Mouse (Mus musculus): ENCODE results near the gene Vmn2r8. TPM values are rescaled to one million over a fixed set of nuclear protein-coding genes. Genes with fewer than 3 reads are reported as not detected.
"Not testable (repeated sequence)": the region's sequence is repeated elsewhere in the genome, so short reads cannot be mapped to it uniquely, and the experiment has no call there.

Vmn2r8 gene
- polyA plus RNA-seq, 1 experiment: not detected

DNA sequence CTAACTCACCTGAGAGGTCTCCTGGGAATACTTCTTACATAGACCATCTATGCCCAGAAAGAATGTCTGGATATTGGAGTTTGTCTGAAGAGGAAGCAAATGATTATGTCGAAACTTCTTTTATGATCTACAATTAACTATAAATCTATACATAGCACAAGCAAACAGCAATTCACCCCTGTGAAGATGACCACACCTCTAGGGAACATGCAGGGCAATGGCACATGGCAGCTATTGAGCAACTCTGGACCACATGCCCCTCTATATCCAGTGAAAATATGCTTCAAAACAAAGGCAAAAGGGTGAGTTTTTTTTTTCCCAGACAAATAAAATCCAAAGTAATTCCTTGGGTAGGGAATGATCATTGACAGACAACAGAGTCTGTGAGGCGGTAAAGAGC, 48.6 kb downstream of the Vmn2r8 start:
- Histone ChIP-seq H3K27ac (ENCODE audit: control insufficient read depth, insufficient read depth, low read depth, low read length, poor library complexity) (no peak overlapping the region), H3K4me3 (replicated peaks; ENCODE audit: control insufficient read depth, low read depth, low read length) (no peak overlapping the region), H3K4me1 (ENCODE audit: control insufficient read depth, insufficient read depth, low read length) (no peaks in the 10 kb centered on the region)
- TF ChIP-seq POLR2A (IDR thresholded peaks at IDR 0.05; ENCODE audit: borderline replicate concordance, control insufficient read depth, low read depth, low read length): no peak
- TF ChIP-seq CTCF (IDR thresholded peaks at IDR 0.05; ENCODE audit: control insufficient read depth, insufficient read depth, low read length): no peak
- 70% methylated on average over 2 of the region's 2 CpGs for WGBS

- H3K4me1 ChIP-seq (ENCODE audit: control insufficient read depth, insufficient read depth, low read length): no peaks in the 10 kb centered on the region
- whole genome bisulfite sequencing: 68% methylated on average over 3 of the region's 3 CpGs
- H3K27ac ChIP-seq (ENCODE audit: control insufficient read depth, insufficient read depth, low read depth, low read length, poor library complexity): no peak overlapping the region
- TF ChIP-seq CTCF (IDR thresholded peaks at IDR 0.05; ENCODE audit: control insufficient read depth, insufficient read depth, low read length) (no peak), POLR2A (IDR thresholded peaks at IDR 0.05; ENCODE audit: borderline replicate concordance, control insufficient read depth, low read depth, low read length) (no peak)
- H3K4me3 ChIP-seq (replicated peaks; ENCODE audit: control insufficient read depth, low read depth, low read length): no peak overlapping the region
Measured at GRCm38 (mm10) chr5:108758396-108758795, 50.3 kb downstream of the Vmn2r8 start.

DNA sequence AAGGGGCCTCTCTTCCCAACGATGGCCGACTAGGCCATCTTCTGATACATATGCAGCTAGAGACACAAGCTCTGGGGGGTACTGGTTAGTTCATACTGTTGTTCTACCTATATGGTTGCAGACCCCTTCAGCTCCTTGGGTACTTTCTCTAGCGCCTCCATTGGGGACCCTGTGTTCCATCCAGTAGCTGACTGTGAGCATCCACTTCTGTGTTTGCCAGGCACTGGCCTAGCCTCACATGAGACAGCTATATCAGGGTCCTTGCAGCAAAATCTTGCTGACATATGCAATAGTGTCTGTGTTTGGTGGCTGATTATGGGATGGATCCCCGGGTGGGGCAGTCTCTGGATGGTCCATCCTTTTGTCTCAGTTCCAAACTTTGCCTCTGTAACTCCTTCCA, 57.4 kb downstream of the Vmn2r8 start:
- not testable (repeated sequence) for H3K4me3 ChIP-seq (replicated peaks; ENCODE audit: control insufficient read depth, low read depth, low read length); H3K27ac ChIP-seq (ENCODE audit: control insufficient read depth, insufficient read depth, low read depth, low read length, poor library complexity); H3K4me1 ChIP-seq (ENCODE audit: control insufficient read depth, insufficient read depth, low read length)
- 76% methylated on average over 4 of the region's 4 CpGs for WGBS

- TF ChIP-seq CTCF (IDR thresholded peaks at IDR 0.05; ENCODE audit: control insufficient read depth, insufficient read depth, low read length) (no peak), POLR2A (IDR thresholded peaks at IDR 0.05; ENCODE audit: borderline replicate concordance, control insufficient read depth, low read depth, low read length) (no peak)
- H3K4me3 ChIP-seq (replicated peaks; ENCODE audit: control insufficient read depth, low read depth, low read length): no peak overlapping the region
- no peaks in the 10 kb centered on the region for H3K4me1 ChIP-seq (ENCODE audit: control insufficient read depth, insufficient read depth, low read length)
- WGBS: 70% methylated on average over 5 of the region's 5 CpGs
- no peak overlapping the region for H3K27ac ChIP-seq (ENCODE audit: control insufficient read depth, insufficient read depth, low read depth, low read length, poor library complexity)
Measured at GRCm38 (mm10) chr5:108750328-108751210, 58.1 kb downstream of the Vmn2r8 start.

DNA sequence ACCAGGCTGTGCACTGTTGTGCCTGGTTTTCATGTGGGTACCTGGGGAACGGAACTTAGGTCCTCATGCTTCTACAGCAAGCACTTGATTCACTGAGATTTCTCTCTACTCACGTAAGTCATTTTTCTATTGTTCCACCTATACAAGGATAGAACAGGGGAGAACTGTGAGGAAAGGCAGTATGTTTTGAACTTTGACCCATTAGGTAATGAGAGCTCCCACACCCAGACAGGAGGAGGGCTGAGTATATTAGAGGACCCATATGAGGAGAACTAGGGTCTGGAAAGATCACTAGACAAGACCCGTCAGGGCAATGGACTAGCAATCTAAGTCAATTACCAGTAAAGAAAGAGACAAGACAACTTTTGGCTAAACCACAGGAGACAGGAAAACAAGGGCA, 64.0 kb downstream of the Vmn2r8 start:
- WGBS: 80% methylated on average over 3 of the region's 3 CpGs
- no peak for TF ChIP-seq CTCF (IDR thresholded peaks at IDR 0.05; ENCODE audit: control insufficient read depth, insufficient read depth, low read length)
- no peak for TF ChIP-seq POLR2A (IDR thresholded peaks at IDR 0.05; ENCODE audit: borderline replicate concordance, control insufficient read depth, low read depth, low read length)
- Histone ChIP-seq H3K4me3 (replicated peaks; ENCODE audit: control insufficient read depth, low read depth, low read length) (no peak overlapping the region), H3K27ac (ENCODE audit: control insufficient read depth, insufficient read depth, low read depth, low read length, poor library complexity) (no peak overlapping the region), H3K4me1 (ENCODE audit: control insufficient read depth, insufficient read depth, low read length) (no peaks in the 10 kb centered on the region)

DNA sequence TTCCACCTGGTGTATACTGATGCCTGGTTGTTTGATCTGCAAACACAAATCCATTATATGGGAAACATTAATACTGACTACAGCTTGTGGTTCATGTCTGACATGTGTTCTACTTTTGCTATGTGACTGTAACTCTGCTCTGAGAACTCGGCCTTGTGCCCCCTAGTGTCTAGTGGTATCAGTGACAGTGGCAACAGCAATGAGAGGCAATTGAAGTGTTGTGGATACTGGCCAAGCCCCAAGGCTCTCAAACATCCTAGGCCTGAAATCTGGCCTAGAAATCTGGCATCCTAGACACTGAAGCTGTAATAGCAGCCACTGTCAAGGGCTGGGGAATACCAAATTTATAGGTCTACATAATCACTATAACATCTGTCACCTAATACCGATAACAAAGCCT, 64.8 kb downstream of the Vmn2r8 start:
- Histone ChIP-seq H3K27ac (ENCODE audit: control insufficient read depth, insufficient read depth, low read depth, low read length, poor library complexity) (no peak overlapping the region), H3K4me1 (ENCODE audit: control insufficient read depth, insufficient read depth, low read length) (no peaks in the 10 kb centered on the region), H3K4me3 (replicated peaks; ENCODE audit: control insufficient read depth, low read depth, low read length) (no peak overlapping the region)
- TF ChIP-seq CTCF (IDR thresholded peaks at IDR 0.05; ENCODE audit: control insufficient read depth, insufficient read depth, low read length) (no peak), POLR2A (IDR thresholded peaks at IDR 0.05; ENCODE audit: borderline replicate concordance, control insufficient read depth, low read depth, low read length) (no peak)
- 59% methylated on average over 2 of the region's 2 CpGs for WGBS

DNA sequence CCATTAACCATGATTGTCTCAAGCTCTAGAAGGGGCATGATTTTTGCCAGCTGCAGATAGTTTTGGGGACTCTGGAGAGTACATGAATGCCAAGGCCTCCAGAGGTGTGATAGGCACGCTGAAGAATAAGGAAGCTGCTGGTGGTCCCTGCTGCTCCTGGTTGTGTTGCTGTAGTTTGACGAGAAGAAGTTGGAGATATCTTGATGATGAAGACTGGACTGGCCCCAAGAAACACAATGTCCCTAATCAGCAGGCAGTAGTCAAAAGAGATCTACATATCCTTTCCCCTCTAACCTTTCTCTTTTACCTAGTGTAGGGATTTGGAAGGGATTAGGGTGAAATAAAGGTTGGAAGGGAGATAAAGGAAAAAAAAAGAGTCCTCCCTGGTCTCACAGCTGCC, 66.1 kb downstream of the Vmn2r8 start:
- no peak overlapping the region for H3K4me3 ChIP-seq (replicated peaks; ENCODE audit: control insufficient read depth, low read depth, low read length)
- TF ChIP-seq CTCF (IDR thresholded peaks at IDR 0.05; ENCODE audit: control insufficient read depth, insufficient read depth, low read length) (no peak), POLR2A (IDR thresholded peaks at IDR 0.05; ENCODE audit: borderline replicate concordance, control insufficient read depth, low read depth, low read length) (no peak)
- no peaks in the 10 kb centered on the region for H3K4me1 ChIP-seq (ENCODE audit: control insufficient read depth, insufficient read depth, low read length)
- 56% methylated on average over 2 of the region's 2 CpGs for WGBS
- no peak overlapping the region for H3K27ac ChIP-seq (ENCODE audit: control insufficient read depth, insufficient read depth, low read depth, low read length, poor library complexity)

- TF ChIP-seq CTCF (IDR thresholded peaks at IDR 0.05; ENCODE audit: control insufficient read depth, insufficient read depth, low read length) (no peak), POLR2A (IDR thresholded peaks at IDR 0.05; ENCODE audit: borderline replicate concordance, control insufficient read depth, low read depth, low read length) (no peak)
- no peaks in the 10 kb centered on the region for H3K4me1 ChIP-seq (ENCODE audit: control insufficient read depth, insufficient read depth, low read length)
- WGBS: 60% methylated on average over 2 of the region's 2 CpGs
- H3K4me3 ChIP-seq (replicated peaks; ENCODE audit: control insufficient read depth, low read depth, low read length): no peak overlapping the region
- no peak overlapping the region for H3K27ac ChIP-seq (ENCODE audit: control insufficient read depth, insufficient read depth, low read depth, low read length, poor library complexity)
Measured at GRCm38 (mm10) chr5:108741844-108742243, 66.8 kb downstream of the Vmn2r8 start.

Other genes with a start within 250 kb of the Vmn2r8 start
- 36.4 and 52.3 TPM in 2 replicates for gene Gak, start 179.1 kb downstream of the Vmn2r8 start, polyA plus RNA-seq (2011; ENCODE audit: insufficient read depth, insufficient read length, low replicate concordance, missing spikeins)
- 2.7 and 7.2 TPM in 2 replicates for gene Tmem175, start 179.1 kb downstream of the Vmn2r8 start, polyA plus RNA-seq (2011; ENCODE audit: insufficient read depth, insufficient read length, low replicate concordance, missing spikeins)
- 4.4 and 12.4 TPM in 2 replicates for gene Idua, start 148.5 kb downstream of the Vmn2r8 start, polyA plus RNA-seq (2011; ENCODE audit: insufficient read depth, insufficient read length, low replicate concordance, missing spikeins)
- gene Dgkq, start 139.2 kb downstream of the Vmn2r8 start, polyA plus RNA-seq (2011; ENCODE audit: insufficient read depth, insufficient read length, low replicate concordance, missing spikeins): 4.4 and 16.4 TPM in 2 replicates
- gene Slc26a1, start 133.3 kb downstream of the Vmn2r8 start, polyA plus RNA-seq (2011; ENCODE audit: insufficient read depth, insufficient read length, low replicate concordance, missing spikeins): 1.8 and 2.2 TPM in 2 replicates
- 6.4 and 8.2 TPM in 2 replicates for gene Fgfrl1, start 116.5 kb downstream of the Vmn2r8 start, polyA plus RNA-seq (2011; ENCODE audit: insufficient read depth, insufficient read length, low replicate concordance, missing spikeins)
- 4.6 and 5.6 TPM in 2 replicates for gene Rnf212, start 33.9 kb downstream of the Vmn2r8 start, polyA plus RNA-seq (2011; ENCODE audit: insufficient read depth, insufficient read length, low replicate concordance, missing spikeins)
- gene Tmed11, start 13.5 kb downstream of the Vmn2r8 start, polyA plus RNA-seq (2011; ENCODE audit: insufficient read depth, insufficient read length, low replicate concordance, missing spikeins): not detected in 2 replicates
- not detected in 2 replicates for gene Vmn2r9, start 43.8 kb upstream of the Vmn2r8 start, polyA plus RNA-seq (2011; ENCODE audit: insufficient read depth, insufficient read length, low replicate concordance, missing spikeins)
- gene Vmn2r10, start 197.7 kb upstream of the Vmn2r8 start, polyA plus RNA-seq (2011; ENCODE audit: insufficient read depth, insufficient read length, low replicate concordance, missing spikeins): not detected in 2 replicates